Mouse (Mus musculus) CH12.LX (cell line): ENCODE measurements around the gene Brat1.

Experiments
- BHLHE40 ChIP-seq: IDR thresholded peaks from 2 replicates; pipeline ENCODE4 v1.6.1; 2011; ENCODE audit warnings: mild to moderate bottlenecking, low read depth, low read length, improper control_type of control experiment
- CTCF ChIP-seq, 2 experiments: IDR thresholded peaks in 1 of 2; conservative IDR thresholded peaks in 1 of 2; 2 replicates each; pipeline ENCODE4 v1.5.1; 2011 to 2012; ENCODE audit warnings: low read depth in 2 of 2, low read length in 2 of 2, improper control_type of control experiment in 1 of 2, inconsistent platforms in 1 of 2, mild to moderate bottlenecking in 1 of 2, moderate library complexity in 1 of 2
- MAFK ChIP-seq: IDR thresholded peaks from 2 replicates; pipeline ENCODE4 v1.6.1; 2011; ENCODE audit warnings: low read length, improper control_type of control experiment; ENCODE audit not compliant: insufficient replicate concordance
- MXI1 ChIP-seq: IDR thresholded peaks from 2 replicates; pipeline ENCODE4 v1.6.1; 2011; ENCODE audit warnings: mild to moderate bottlenecking, low read depth, low read length, improper control_type of control experiment
- NELFE ChIP-seq: IDR thresholded peaks from 2 replicates; pipeline ENCODE4 v1.6.1; 2011; ENCODE audit warnings: low read depth, low read length, improper control_type of control experiment
- NRF1 ChIP-seq: IDR thresholded peaks from 2 replicates; pipeline ENCODE4 v1.6.1; 2014; ENCODE audit warnings: low read depth, mild to moderate bottlenecking, inconsistent platforms, low read length, improper control_type of control experiment, moderate library complexity
- POLR2A ChIP-seq: IDR thresholded peaks from 2 replicates; pipeline ENCODE4 v1.6.1; 2011; ENCODE audit warnings: low read depth, mild to moderate bottlenecking, improper control_type of control experiment, low read length
- SMC3 ChIP-seq: IDR thresholded peaks from 2 replicates; pipeline ENCODE4 v1.6.1; 2011; ENCODE audit warnings: low read depth, low read length, improper control_type of control experiment
- UBTF ChIP-seq: IDR thresholded peaks from 2 replicates; pipeline ENCODE4 v1.6.1; 2012; ENCODE audit warnings: low read depth, mild to moderate bottlenecking, inconsistent platforms, low read length, improper control_type of control experiment, moderate library complexity

- TF ChIP-seq MAFK: no peak
- TF ChIP-seq SMC3: no peak
- TF ChIP-seq CTCF (conservative IDR thresholded peaks at IDR 0.05 in 1 of 2, IDR thresholded peaks at IDR 0.05 in 1 of 2; ENCODE audit: low read depth in 2 of 2, low read length in 2 of 2): no peak
- no peak for TF ChIP-seq UBTF
- TF ChIP-seq NELFE: no peak
- no peak for TF ChIP-seq POLR2A
- no peak for TF ChIP-seq BHLHE40
- no peak for TF ChIP-seq NRF1
- TF ChIP-seq MXI1: no peak
Observed at GRCm38 (mm10) chr5:140688434-140688833, 16.4 kb upstream of the Brat1 start.
